Mouse (Mus musculus) kidney, adult 11 months (tissue): ENCODE measurements around the gene Hck.
A peak's percentile ranks its signal among the peaks of the same experiment; 100 is the strongest.

Experiments used
- DNase-seq: peaks from one replicate; pipeline ENCODE4 v3.0.0; 2022

Gene Hck

DNA sequence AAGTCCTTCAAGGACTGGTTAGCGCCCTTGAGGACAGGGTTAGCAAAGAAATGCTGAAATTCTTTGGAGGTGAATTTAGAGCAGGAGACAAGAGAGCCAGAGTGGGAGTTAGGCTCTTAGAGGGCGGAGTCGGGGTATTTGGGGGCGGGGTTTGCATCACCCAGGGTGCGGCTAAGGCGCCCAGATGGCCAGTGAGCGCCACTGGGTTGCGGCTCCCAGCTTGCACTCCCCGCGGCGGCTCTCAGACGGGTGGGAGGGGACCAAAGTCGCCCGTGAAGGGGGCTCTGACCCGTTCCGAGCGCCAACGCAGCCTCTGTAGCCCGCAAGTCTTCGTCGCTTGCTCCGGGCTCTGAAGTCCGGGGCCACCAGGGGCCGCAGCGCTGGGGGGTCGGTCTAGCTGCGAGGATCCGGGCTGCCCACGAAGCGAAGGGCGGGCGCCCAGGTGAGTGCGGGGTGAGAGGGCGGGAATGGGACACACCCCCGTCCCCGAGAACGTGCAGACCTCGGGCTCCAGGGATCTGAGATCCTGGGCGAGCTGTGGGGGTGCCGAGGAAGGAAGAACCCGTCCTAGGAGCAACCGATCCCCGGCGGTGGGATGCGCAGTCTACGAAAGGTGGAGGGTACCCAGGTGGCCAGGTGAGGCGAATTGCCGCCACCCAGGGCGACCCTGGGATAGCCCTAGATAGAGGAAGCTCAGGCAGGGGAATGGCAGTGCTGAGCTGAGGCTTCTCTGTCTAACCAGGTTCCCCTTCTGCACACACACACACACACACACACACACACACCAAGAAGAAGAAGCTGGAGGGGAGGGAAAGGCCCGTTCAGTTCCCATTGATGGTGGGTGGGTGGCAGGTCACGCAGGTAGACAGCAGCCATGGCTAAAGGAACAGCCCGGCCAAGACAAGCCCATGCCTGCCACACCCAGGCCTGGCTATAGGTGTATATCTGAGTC, at the start of gene Hck:
Gene Hck (plus strand): TSS at position 156 of the 952 bp plus-strand sequence.
- DNase-seq = peak; percentile 18

DNA sequence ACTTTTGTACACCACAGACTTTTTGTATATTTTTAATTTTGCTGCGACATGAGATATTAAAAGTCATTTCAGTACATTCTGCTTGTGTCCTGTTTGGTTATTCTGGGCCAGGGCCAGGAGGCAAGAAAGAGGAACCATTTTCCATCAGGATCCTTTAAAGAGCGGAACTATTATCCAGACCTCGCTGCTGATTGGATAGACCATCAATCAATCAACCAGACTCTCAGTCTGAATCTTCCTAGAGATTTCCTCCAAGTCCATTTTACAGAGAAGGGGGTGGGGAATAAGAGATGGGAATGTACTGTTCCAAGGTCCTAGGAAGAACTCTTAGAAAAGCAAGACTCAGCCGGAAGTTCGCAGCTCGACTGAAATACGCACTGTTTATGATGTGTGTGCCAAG, 48.1 kb upstream of the Hck start:
- no peak for DNase-seq

DNA sequence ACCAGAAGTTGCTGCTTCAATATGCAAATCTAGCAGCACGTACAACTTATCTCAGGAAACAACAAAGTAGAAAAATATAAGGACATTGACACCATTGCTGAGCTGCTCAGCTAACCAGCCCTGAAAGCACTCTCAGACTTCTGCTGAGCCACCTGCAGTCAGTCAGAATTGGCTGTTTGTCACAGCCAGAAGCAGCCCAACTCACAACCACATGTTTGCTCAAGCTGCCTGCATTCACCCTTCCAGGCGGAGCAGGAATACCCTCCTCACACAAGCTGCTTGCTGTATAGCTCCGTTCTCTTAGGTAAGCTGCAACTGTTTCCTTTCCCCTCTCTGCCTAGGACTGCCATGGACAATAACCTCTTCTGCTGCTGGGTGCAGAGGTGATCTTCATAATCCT, 44.9 kb upstream of the Hck start:
- no peak for DNase-seq

DNA sequence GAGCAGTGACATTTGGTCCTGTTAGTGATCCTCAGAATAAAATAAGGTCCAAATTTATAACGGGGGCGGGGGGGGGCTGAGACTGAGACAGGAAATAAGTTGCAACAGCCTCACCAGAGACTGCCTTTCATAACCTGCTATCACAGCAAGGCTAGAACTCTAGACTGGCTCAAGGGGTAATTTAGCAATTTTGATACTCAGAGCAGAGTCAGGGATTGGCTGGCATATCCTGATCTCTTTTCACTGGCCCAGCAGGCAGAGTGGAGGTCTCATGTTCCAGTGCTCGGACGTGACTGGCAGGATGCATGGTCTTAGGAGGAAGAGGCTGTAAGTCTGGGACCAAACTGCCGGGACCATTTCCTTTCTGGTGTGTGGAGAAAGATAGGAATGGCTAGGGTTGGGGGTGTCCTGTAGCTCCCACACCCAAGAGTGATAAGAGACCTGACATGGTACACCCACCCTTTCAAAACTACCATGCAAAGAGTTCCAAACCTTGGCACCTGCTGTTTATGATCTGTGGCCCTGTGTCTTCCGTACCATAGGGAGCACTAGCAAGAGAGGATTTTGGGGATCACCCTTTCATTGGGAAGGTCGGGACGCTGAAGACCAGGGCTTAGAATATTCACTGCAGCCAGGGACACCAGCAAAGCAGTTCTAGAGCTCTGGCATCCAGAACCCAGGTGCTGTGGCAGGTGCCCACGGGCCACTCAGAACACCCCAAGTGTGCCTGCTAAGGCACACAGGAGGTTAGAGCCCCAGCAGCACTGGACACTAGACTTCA, 43.9 kb upstream of the Hck start:
- no peak for DNase-seq

DNA sequence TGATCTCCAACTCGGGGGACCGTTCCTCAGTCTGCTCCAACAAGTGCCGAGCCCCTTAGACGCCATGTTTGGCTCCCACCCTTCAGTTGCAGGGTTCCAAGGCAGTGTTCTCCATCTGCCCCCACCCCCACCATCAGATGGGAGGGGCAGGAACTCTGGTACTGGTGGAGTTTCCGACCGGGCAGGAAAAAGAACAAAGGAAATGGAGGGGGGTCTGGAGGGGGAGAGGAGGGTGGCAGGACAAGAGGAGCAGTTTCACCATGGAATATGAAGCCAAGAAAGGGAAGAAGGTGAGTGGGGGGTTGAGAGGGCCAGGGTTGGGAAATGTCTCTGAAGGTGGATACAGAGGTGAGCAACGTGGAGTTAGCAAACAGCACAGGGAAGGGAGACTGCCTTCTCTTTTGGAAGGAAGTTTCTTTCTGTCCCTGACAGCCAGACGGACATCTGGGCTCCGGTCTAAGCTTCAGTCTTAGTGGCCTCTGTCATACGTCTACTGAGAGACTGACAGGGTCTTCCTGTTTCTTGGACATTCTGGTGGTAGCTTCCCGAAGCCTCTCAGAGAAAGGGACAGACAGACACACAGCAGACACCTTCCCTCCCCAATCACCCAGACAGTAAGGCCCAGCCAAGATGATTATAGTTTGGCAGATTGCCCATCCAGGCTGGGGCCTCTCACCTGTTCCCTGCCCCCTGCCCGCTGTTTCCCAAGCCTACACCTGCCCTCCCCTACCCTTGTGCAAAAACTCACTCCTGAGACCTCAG, 42.3 kb upstream of the Hck start, which contains the start of gene Ccm2l:
Gene Ccm2l (plus strand): TSS at position 209 of the 762 bp plus-strand sequence.
- peak; percentile 41 for DNase-seq

DNA sequence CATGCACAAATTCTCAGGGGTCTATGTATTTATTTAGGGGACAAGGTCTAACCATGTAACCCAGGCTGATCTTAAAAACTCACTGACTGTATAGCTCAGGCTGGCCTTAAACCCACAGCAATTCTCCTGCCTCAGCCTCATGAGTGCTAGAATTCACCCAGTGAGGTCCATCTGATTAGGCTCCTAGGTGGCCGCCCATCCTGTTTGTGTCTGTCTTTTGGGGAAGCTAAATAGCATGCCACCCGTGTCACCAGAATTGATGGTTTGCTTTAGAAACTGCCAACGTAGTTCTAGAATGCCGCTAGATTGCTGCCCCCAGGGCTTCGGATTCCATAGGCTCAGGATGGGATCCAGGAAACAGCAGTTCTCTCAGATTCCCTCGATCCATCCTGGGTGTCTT, 41.3 kb upstream of the Hck start:
- DNase-seq = no peak

DNA sequence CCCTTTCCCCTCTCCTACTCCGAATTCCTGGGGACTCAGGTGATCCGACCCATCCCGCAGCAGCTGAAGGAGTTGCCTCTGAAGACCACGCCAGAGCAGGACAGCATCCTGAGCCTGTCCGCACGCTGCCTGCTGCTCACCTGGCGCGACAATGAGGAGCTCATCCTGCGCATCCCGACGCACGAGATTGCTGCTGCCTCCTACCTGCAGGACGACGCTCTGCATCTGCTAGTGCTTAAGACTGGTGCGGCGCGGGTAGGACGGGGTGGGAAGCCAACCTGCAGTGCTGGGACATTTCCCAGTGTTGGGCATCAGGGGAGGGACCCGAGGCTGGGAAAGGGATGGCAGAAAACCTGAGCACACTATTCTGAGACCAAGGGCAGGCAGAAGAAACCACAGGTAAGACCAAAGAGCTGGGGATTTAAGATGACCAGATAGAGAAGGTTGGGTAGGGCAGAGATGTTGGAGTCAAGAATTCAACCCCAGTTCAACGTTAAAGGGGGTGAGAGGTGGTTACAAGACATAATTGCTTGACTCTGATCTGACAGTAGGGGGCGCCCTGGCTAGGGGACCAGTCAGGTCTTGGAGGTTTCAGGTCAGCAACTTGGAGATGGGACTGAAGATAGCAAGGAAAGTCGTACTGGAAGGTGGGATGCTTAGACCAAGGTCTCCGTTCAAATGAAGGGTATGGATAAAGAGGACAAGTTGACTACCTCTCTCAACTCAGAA, 37.3 kb upstream of the Hck start:
- DNase-seq = no peak

DNA sequence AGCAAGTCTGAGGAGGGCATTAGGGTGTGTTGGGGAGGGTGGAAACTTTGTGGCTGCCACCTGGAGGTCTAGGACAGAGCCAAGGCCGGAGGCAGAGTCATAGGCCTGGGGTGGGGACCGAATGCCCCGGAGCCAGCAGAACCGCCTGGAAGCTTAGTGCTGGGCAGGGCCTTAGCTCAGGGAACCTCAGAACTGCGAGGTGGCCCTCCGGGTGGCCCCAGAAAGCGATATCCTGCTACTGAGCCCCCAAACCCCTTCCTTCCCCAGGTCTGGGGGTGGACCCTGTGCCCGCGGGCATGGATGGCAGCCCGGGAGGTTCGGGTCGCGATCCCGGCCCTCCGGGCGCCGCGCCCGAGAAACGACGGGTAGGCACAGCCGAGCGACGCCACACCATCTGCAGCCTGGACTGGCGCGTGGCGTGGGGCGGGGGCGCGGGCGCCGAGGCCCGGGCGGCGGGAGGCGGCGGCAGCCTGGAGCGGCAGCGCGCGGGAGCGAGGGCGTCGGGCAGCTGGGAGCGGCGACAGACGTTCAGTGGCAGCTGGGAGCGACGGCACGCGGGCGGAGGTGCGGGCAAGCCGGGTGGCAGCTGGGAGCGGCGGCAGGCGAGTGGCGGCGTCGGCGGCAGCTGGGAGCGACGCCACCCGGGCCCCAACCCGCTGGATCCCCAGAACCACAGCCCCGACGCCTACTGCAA, 36.6 kb upstream of the Hck start:
- DNase-seq = no peak

DNA sequence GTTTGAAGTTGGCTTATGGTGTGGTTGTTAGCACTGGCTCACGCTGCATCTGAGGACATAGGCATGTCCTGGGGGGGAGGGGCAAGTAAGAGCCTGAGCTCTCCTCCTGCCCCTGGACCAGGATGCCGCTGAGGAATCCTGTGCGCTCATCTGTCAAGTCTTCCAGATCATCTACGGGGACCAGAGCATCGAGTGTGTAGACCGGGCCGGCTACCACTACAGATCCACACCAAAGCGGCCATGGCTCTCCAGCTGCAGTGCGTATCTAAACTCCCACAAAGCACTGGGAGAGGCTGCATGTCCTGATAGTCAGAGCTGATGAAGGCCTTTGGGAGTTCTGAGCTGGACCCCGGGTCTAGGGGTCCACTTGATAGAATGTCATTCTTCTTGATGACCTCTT, 33.6 kb upstream of the Hck start:
- no peak for DNase-seq

DNA sequence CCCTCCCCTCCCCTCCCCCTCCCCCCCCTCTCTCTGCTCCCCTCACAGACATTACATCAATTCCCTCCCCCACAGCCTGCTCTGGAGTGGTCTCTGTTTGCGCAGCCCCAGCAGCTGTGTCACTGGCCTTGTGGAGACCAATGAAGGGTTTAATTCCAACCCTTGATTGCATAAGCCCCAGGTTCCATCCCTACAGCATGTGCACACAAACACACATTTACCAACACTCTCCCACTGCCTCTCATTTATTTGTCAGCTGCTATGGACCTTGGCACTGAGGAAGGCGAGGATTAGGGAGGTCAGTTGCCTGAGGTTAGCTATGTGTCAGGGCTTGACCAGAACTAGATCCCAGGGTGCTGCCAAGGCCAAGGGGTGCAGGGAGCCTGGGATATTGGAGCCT, 32.3 kb upstream of the Hck start:
- no peak for DNase-seq

DNA sequence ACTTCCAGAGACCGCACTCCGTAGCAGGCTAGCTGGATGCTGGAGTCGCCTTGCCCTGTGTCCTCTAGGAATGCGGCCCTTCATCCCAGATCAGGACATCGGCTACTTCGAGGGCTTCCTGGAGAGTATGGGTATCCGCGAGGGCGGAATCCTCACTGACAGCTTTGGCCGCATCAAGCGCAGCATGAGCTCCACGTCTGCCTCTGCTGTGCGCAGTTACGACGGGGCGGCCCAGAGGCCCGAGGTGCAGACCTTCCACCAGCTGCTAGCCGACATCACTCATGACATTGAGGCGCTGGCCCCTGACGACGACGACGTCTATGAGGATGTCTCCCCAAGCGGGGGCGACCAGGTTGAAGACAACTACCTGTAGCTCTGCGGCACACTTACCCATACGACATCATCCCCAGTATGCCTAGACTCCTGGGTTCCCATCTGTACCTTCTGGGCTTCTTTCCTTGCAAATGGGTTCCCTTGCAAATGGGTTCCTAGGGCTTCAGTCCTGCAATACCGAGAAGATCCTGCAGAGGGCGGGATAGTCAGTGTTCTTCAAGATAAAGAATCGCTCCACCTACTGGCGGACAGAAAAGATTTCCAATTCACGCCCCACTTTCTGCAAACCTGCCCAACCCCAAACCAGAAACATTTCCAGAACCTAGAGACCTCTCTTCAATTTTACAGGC, 27.3 kb upstream of the Hck start:
- peak; percentile 67 for DNase-seq

DNA sequence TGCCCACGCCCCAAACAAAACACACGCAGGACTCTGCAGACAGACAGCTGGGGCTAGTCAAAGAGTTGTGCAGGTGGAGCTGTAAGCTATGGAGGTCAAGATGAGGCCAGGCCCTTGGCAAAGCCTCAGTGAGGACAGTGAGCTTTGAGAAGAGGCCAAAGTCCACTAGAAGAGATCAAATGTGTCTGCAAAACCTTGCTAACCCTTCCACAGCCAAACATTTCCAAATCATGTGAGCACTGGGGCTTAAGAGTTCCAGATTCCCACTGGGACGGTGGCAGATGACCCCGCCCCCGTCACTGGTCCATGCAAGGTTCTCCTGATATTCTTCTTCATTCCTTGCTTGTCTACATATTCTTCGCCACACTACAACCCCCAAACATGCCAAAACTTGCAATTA, 26.4 kb upstream of the Hck start:
- DNase-seq = peak; percentile 76

DNA sequence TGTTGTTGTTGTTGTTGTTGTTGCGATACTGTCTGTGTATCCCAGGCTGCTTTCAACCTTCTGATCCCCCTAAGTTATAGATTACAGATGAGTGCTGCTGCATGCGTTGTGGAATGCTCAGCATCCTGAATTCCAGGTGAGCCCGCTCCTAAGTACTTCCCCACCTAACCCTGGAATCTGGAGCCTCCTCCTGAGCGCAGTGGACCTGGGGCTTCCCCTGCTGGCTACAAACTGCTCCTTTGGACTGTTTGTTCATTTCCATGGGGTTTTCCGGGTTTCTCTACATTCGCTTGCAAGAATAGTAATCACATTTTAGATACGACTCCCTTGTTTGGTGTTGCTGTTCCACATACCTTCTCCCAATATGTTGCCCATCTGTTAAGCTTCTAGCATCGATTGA, 25.0 kb upstream of the Hck start:
- no peak for DNase-seq

DNA sequence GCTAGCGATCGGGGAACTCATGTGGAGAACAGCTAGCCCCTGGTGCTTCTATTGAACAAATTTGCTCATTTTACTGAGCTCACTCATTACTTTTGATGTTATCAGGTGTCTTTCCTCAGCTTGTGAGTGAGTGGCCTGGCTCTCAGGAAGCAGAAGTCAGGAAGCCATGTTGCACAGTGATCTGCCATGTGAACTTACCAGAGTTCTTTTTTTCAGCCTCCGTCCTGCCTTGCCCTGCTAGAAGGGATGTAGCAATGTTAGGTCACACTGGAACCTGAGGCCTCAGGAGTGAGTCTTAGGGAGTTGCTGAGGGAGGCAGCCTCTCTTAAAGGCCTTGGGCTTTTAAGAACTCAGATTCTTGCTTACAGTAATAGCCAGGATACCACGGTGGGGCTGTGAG, 24.4 kb upstream of the Hck start:
- no peak for DNase-seq

DNA sequence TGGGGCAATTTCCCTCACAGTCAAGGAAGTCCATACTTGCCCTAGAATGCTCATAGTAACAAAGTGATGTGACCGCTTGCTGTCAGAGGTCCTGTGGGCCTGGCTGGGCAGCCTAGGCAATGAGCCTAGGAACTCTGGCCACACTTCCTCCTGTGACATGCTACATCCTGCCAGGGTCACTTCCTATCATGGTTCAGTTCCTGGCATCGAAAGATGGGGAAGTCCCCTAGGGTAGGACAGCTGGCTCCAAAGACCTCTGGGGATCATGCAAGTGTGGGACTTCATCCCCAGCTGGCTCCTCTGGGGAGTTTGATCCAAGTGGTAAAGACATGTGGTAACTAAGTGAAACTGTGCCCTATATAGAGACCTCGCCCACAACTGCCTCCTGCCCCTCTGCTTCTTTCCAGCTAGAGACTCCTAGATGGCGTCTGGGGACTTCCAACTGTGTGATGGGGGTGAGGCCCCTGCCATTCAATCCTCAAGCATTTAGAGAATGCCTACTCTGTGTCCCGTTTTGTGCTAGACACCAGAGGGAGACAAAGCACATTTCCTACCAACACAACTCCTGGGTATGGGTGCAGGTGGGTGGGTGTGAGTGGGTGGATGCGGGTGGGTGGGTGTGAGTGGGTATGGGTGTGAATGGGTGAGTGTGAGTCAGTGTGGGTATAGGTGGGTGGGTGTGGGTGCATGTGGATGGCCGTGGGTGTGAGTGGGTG, 23.8 kb upstream of the Hck start:
- DNase-seq = no peak

DNA sequence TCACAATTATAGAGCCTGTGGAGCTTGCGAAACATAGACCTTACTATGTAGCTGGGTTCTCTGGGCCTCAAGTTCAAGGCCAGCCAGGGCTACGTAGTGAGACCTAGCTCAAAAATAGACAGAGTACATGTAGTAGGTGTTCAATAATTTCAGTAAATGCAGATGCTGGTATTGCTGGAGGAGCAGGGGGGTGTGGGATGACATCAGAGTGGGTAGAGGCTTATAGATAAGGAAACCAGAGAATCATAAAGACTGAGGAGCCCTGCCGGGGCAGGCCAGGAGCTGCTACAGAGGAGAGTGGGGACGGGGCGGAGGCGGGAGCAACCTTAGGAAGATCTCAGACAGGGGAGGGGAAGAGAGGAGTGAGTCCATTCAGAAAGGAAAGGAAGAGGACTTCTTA, 22.7 kb upstream of the Hck start:
- DNase-seq = no peak

DNA sequence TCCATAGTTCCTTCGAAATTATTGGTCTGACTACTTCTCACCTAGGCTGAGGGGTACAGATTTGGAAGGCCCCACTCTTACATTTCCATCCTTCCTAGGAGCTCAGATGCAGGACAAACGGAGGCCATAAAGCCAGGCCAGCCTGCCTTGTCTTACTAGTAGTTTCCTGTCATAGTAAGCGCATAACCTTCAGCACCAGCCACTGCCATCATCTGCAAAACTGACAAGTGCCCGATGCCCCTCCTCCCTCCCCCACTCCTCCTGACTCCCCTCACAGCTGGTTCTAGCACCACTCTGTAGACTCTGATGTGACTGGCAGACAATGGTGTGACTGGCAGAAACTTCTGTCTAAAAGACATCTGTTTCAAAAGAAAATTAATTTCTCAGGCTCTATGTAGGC, 22.1 kb upstream of the Hck start:
- DNase-seq = no peak

DNA sequence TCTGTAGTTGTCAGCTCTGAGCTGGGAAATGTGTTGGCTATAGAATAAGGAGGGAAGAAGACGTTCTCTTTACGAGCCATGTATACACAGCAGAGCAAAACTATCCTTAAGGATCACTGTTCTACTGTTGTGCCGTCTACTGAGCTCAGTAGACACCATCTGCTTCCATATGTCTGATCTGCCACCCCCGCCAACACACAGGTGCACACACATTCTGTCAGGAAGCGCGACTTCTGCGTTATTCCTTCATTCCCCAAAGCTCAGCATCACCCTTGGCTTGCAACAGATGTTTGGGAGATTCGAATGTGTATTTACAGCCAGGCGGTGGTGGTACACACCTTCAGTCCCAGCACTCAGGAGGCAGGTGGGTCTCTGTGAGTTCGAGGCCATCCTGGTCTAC, 21.2 kb upstream of the Hck start:
- DNase-seq = no peak

DNA sequence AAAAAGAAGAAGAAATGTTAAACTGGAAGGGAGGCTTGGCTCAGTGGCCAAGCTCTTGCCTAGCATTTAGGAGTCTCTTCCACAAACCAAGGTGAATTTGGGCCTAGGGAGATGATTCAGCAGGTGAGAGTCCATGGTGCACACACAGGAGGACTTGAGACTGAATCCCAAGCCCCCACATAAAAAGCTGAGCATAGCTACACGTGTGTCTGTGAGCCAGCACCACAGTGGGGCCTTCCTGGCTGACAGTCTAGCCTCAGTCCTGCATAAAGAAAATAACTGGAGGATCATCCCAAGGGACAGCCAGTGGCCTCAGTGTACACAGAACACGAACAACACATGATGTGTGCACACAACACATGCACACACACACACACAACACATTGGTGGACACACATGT, 19.0 kb upstream of the Hck start:
- DNase-seq = no peak

DNA sequence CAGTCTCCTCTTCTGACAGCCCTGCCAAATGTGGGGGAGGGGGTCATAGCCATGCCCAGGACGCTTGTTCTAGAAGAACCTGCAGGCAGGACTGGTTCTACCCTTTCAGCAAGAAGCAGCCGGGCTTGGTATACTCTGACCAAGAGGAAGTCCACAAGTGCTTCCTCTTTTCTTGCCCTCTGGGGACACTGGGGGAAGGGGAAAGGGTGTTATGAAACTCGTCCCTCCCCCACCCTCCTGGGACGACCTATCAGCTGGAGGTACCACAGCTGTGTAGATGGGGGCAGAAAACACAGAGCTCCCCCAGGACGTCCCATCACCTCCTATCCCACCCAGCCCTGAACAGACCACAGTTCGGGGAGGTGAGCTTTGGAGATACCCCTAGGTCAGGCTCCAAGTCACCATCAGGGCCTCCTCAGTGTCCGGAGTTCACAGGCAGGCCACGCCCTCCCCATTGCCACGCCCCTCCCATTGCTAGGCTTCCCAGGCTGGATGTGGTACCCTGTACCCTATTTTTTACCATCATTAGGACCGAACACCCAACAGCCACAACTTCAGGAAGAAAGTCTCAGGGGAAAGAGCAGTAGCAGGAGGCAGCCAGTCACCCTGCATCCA, 17.6 kb upstream of the Hck start:
- DNase-seq = no peak
